Mouse (Mus musculus) lung, embryonic 16.5 days (tissue): ENCODE results near the gene Ect2l. TPM values are rescaled to one million over a fixed set of nuclear protein-coding genes. Genes with fewer than 3 reads are reported as not detected.

Source experiments
- polyA plus RNA-seq: library from polyadenylated mRNA; unstranded; fragments of >200 nt; fragmentation: Nextera tagmentation; extraction: Ambion mirVana; gene quantifications from 2 replicates; pipeline ENCODE4 v1.2.1, GENCODE M21; 2015

The Ect2l gene
- polyA plus RNA-seq, 1 experiment from 2014 or later = 0.77 TPM

Other genes with a start within 250 kb of the Ect2l start
- 119 and 135 TPM in 2 replicates for gene Abracl, start 187.6 kb downstream of the Ect2l start, polyA plus RNA-seq
- 7.2 and 11.9 TPM in 2 replicates for gene Reps1, start 155.0 kb downstream of the Ect2l start, polyA plus RNA-seq
- 15.0 and 15.5 TPM in 2 replicates for gene Ccdc28a, start 24.1 kb upstream of the Ect2l start, polyA plus RNA-seq
- 4.4 and 4.6 TPM in 2 replicates for gene Nhsl1, start 108.1 kb upstream of the Ect2l start, polyA plus RNA-seq